Mouse (Mus musculus) MEL (cell line): Measurements from ENCODE around the gene Arnt2. TPM values are rescaled to one million over a fixed set of nuclear protein-coding genes. Genes with fewer than 3 reads are reported as not detected.

Experiments
- DNase-seq: peaks from one replicate; pipeline ENCODE4 v3.0.0; 2011; ENCODE audit warnings: low read depth, low spot score
- H3K27ac ChIP-seq: 2 replicates; pipeline ENCODE4 v1.5.1; 2012; ENCODE audit warnings: low read depth, mild to moderate bottlenecking, control low read depth, low read length, moderate library complexity; ENCODE audit not compliant: control insufficient read depth
- H3K27me3 ChIP-seq, 2 experiments: fragments of 150-350 bp in 1 of 2; sonication (generic) in 1 of 2; 2 replicates each; pipeline ENCODE4 v1.6.1; 2012; ENCODE audit warnings: low read length in 2 of 2, mild to moderate bottlenecking in 2 of 2, improper control_type of control experiment in 1 of 2, moderate library complexity in 1 of 2; ENCODE audit not compliant: insufficient read depth in 2 of 2, control insufficient read depth in 1 of 2
- H3K36me3 ChIP-seq, 2 experiments: 2 replicates each; pipeline ENCODE4 v1.6.1; 2012 to 2014; ENCODE audit warnings: low read length in 2 of 2, improper control_type of control experiment in 1 of 2, inconsistent platforms in 1 of 2, mild to moderate bottlenecking in 1 of 2; ENCODE audit not compliant: insufficient read depth in 2 of 2, control insufficient read depth in 1 of 2
- H3K4me1 ChIP-seq, 2 experiments: fragments of 150-350 bp in 1 of 2; sonication (generic) in 1 of 2; 2 replicates each; pipeline ENCODE4 v1.6.1; 2012; ENCODE audit warnings: low read length in 2 of 2, improper control_type of control experiment in 1 of 2, mild to moderate bottlenecking in 1 of 2; ENCODE audit not compliant: insufficient read depth in 2 of 2, control insufficient read depth in 1 of 2
- H3K4me3 ChIP-seq, 2 experiments: fragments of 150-350 bp in 1 of 2; sonication (generic) in 1 of 2; 2 replicates each; pipeline ENCODE4 v1.5.1; 2012; ENCODE audit warnings: low read depth in 2 of 2, low read length in 2 of 2, mild to moderate bottlenecking in 2 of 2, moderate library complexity in 2 of 2, control low read depth in 1 of 2, improper control_type of control experiment in 1 of 2; ENCODE audit not compliant: control insufficient read depth in 1 of 2, insufficient read depth in 1 of 2
- H3K79me2 ChIP-seq: 2 replicates; pipeline ENCODE4 v1.6.1; 2012; ENCODE audit warnings: mild to moderate bottlenecking, low read length, moderate library complexity; ENCODE audit not compliant: control insufficient read depth, poor library complexity, insufficient read depth
- H3K9ac ChIP-seq: 2 replicates; pipeline ENCODE4 v1.6.1; 2012; ENCODE audit warnings: low read depth, mild to moderate bottlenecking, control low read depth, low read length, moderate library complexity; ENCODE audit not compliant: control insufficient read depth, poor library complexity, severe bottlenecking
- H3K9me3 ChIP-seq: fragments of 150-350 bp; sonication (generic); replicated peaks from 2 replicates; pipeline ENCODE4 v1.6.1; 2012; ENCODE audit warnings: mild to moderate bottlenecking, low read length, improper control_type of control experiment, moderate library complexity; ENCODE audit not compliant: insufficient read depth
- CHD2 ChIP-seq: IDR thresholded peaks from 2 replicates; pipeline ENCODE4 v1.6.1; 2011; ENCODE audit warnings: low read length, improper control_type of control experiment
- E2F4 ChIP-seq: IDR thresholded peaks from 2 replicates; pipeline ENCODE4 v1.6.1; 2011; ENCODE audit warnings: low read depth, low read length, improper control_type of control experiment, borderline replicate concordance
- ELF1 ChIP-seq: IDR thresholded peaks from 2 replicates; pipeline ENCODE4 v1.6.1; 2014; ENCODE audit warnings: low read depth, mild to moderate bottlenecking, inconsistent platforms, low read length, improper control_type of control experiment, moderate library complexity
- GABPA ChIP-seq: IDR thresholded peaks from 2 replicates; pipeline ENCODE4 v1.6.1; 2012; ENCODE audit warnings: low read depth, mild to moderate bottlenecking, inconsistent platforms, low read length, improper control_type of control experiment, moderate library complexity
- JUND ChIP-seq: IDR thresholded peaks from 2 replicates; pipeline ENCODE4 v1.6.1; 2011; ENCODE audit warnings: low read depth, mild to moderate bottlenecking, improper control_type of control experiment, low read length
- MAFK ChIP-seq: IDR thresholded peaks from 2 replicates; pipeline ENCODE4 v1.6.1; 2011; ENCODE audit warnings: low read depth, mild to moderate bottlenecking, low read length, improper control_type of control experiment, borderline replicate concordance
- MYB ChIP-seq: IDR thresholded peaks from 2 replicates; pipeline ENCODE4 v1.6.1; 2011; ENCODE audit warnings: mild to moderate bottlenecking, low read depth, low read length, improper control_type of control experiment
- MYC ChIP-seq: IDR thresholded peaks from 2 replicates; pipeline ENCODE4 v1.6.1; 2011; ENCODE audit warnings: low read depth, mild to moderate bottlenecking, low read length, improper control_type of control experiment, moderate library complexity
- NRF1 ChIP-seq: IDR thresholded peaks from 2 replicates; pipeline ENCODE4 v1.6.1; 2014; ENCODE audit warnings: low read depth, mild to moderate bottlenecking, inconsistent platforms, low read length, improper control_type of control experiment, moderate library complexity; ENCODE audit not compliant: poor library complexity, insufficient read depth, severe bottlenecking
- POLR2AphosphoS5 ChIP-seq: IDR thresholded peaks from 2 replicates; pipeline ENCODE4 v1.6.1; 2012; ENCODE audit warnings: low read depth, borderline replicate concordance, mild to moderate bottlenecking, inconsistent platforms, low read length, moderate library complexity, mixed read lengths
- RCOR1 ChIP-seq: IDR thresholded peaks from 2 replicates; pipeline ENCODE4 v1.6.1; 2012; ENCODE audit warnings: low read depth, mild to moderate bottlenecking, inconsistent platforms, low read length, improper control_type of control experiment
- SMC3 ChIP-seq: IDR thresholded peaks from 2 replicates; pipeline ENCODE4 v1.6.1; 2011; ENCODE audit warnings: low read depth, low read length, improper control_type of control experiment
- TBP ChIP-seq: IDR thresholded peaks from 2 replicates; pipeline ENCODE4 v1.8.0; 2011; ENCODE audit warnings: low read depth, low read length, improper control_type of control experiment
- TCF12 ChIP-seq: IDR thresholded peaks from 2 replicates; pipeline ENCODE4 v1.6.1; 2014; ENCODE audit warnings: low read depth, mild to moderate bottlenecking, inconsistent platforms, low read length, improper control_type of control experiment, moderate library complexity
- UBTF ChIP-seq: IDR thresholded peaks from 2 replicates; pipeline ENCODE4 v1.6.1; 2012; ENCODE audit warnings: low read depth, mild to moderate bottlenecking, inconsistent platforms, low read length, improper control_type of control experiment, moderate library complexity, borderline replicate concordance; ENCODE audit not compliant: insufficient read depth
- USF1 ChIP-seq: IDR thresholded peaks from 2 replicates; pipeline ENCODE4 v1.6.1; 2014; ENCODE audit warnings: low read depth, mild to moderate bottlenecking, inconsistent platforms, low read length, improper control_type of control experiment, moderate library complexity
- USF2 ChIP-seq, 2 experiments: IDR thresholded peaks; 2 replicates each; pipeline ENCODE4 v1.6.1; 2011 to 2012; ENCODE audit warnings: improper control_type of control experiment in 2 of 2, low read length in 2 of 2, borderline replicate concordance in 1 of 2, inconsistent platforms in 1 of 2, low read depth in 1 of 2, mild to moderate bottlenecking in 1 of 2; ENCODE audit not compliant: insufficient read depth in 1 of 2
- ZC3H11A ChIP-seq: IDR thresholded peaks from 2 replicates; pipeline ENCODE4 v1.6.1; 2012; ENCODE audit warnings: low read depth, mild to moderate bottlenecking, inconsistent platforms, low read length, improper control_type of control experiment
- polyA plus RNA-seq, 2 experiments: library from polyadenylated mRNA; stranded (reverse) in 1 of 2; unstranded in 1 of 2; fragments of >175 nt in 1 of 2; fragments of >200 nt in 1 of 2; gene quantifications; 2 replicates each; pipeline versions ENCODE4 v1.2.1 to v1.2.4; 2012; ENCODE audit warnings: low replicate concordance in 2 of 2, low read depth in 1 of 2; ENCODE audit not compliant: insufficient read length in 2 of 2, insufficient read depth in 1 of 2, missing spikeins in 1 of 2
- total RNA-seq: library from RNA; depleted of rRNA; stranded (reverse); fragments of 300-350 nt; gene quantifications from 2 replicates; pipeline ENCODE4 v1.2.3, GENCODE M21; 2012

The Arnt2 gene
- total and polyA plus RNA-seq, 3 experiments: not detected

DNA sequence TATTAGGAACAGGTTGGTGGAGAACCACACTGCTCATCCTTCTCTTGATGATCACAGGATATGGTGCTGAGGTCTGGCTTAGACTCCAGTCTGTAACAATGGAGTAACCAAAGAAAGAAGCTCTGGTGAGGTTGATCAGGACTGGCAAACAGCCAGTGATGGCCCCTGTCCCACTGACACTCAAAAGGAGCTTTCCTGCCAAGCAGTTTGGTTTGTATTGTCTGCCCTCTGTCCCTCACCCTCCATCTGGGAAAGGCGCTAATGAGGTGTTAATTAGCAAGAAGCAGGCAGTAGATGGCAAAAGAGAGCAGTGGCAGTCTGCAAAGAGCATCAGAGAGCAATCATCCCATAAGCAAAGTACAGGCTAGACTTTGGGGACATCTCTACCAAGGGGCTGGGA, 81.2 kb downstream of the Arnt2 start:
- no peak for DNase-seq
- H3K9ac ChIP-seq: no peak overlapping the region
- no peaks in the 10 kb centered on the region for H3K79me2 ChIP-seq
- no peaks in the 10 kb centered on the region for H3K36me3 ChIP-seq
- H3K9me3 ChIP-seq: no peaks in the 10 kb centered on the region
- no peaks in the 10 kb centered on the region for H3K4me1 ChIP-seq
- H3K4me3 ChIP-seq: no peak overlapping the region
- TF ChIP-seq JUND: no peak
- no peak for TF ChIP-seq NRF1
- TF ChIP-seq TCF12: no peak
- no peak for TF ChIP-seq SMC3
- TF ChIP-seq MAFK: no peak
- H3K27me3 ChIP-seq: no peaks in the 10 kb centered on the region; a peak in 1 of 4 replicates
- no peak overlapping the region for H3K27ac ChIP-seq

DNA sequence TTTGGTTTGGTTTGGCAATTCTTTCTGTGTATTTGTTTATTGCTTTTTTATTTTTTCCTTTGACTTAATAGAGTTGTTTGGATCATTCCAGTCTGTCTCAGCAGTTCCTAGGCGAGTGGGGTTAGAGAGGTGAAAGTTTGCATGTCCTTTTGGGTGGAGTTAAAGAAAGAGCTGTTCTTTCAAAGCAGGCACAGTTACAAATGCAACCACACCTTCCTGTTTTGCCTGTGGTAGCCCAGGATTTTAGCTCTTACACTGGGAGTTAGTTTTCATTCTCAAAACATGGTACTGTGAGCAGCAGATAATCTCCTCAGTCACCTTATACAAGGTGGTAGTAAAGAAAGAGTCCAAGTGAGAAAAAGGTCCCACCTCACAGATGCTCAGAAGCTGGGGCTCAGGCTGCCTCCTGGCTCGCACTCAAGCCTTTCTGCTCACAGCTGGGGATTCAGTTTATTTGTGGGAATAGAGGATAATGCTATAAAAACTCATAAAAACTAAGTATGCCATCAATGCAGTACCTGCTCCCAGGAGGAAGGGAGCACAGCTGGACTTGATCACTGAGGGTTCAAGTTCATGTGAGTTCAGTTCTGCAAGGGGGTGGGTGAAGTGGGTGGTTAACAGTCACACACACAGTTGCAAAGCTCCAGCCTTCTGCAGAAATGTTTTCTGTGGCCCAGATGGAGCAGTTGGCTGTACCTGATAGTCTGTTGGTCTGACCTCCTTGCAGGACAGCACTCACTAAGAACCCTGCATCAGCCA, 84.2 kb downstream of the Arnt2 start:
- H3K27ac ChIP-seq: no peak overlapping the region
- no peaks in the 10 kb centered on the region for H3K9me3 ChIP-seq
- H3K27me3 ChIP-seq: no peaks in the 10 kb centered on the region
- H3K9ac ChIP-seq: no peak overlapping the region
- H3K79me2 ChIP-seq: no peaks in the 10 kb centered on the region
- TF ChIP-seq ZC3H11A: no peak
- no peak for TF ChIP-seq POLR2AphosphoS5
- no peak for TF ChIP-seq MYB
- no peak for TF ChIP-seq TBP
- no peak for TF ChIP-seq TCF12
- no peak for TF ChIP-seq USF1
- no peak for TF ChIP-seq SMC3
- no peak for TF ChIP-seq CHD2
- TF ChIP-seq USF2 (IDR thresholded peaks at IDR 0.05; ENCODE audit: borderline replicate concordance in 1 of 2, insufficient read depth in 1 of 2, low read depth in 1 of 2, low read length in 2 of 2): no peak
- no peak for TF ChIP-seq RCOR1
- no peak for TF ChIP-seq ELF1
- TF ChIP-seq E2F4: no peak
- TF ChIP-seq GABPA: no peak
- no peak for TF ChIP-seq MYC
- TF ChIP-seq JUND: no peak
- TF ChIP-seq UBTF: no peak
- TF ChIP-seq MAFK: no peak
- TF ChIP-seq, all 39 proteins: peak for 0
- no peak overlapping the region for H3K4me3 ChIP-seq
- no peak for DNase-seq
- no peaks in the 10 kb centered on the region for H3K36me3 ChIP-seq
- H3K4me1 ChIP-seq: no peaks in the 10 kb centered on the region
